Mouse (Mus musculus) neural tube, embryonic 13.5 days (tissue): ENCODE results near the gene Epo. TPM values are rescaled to one million over a fixed set of nuclear protein-coding genes. Genes with fewer than 3 reads are reported as not detected.

Experiments used
- ATAC-seq: fragments of 200-750 bp; cut with Nextera tagmentation; 2 replicates; pipeline ENCODE4 v1.8.0; 2017; ENCODE audit warnings: low read depth, mild to moderate bottlenecking, moderate TSS enrichment, moderate library complexity
- H3K27ac ChIP-seq: fragments of 300-500 bp; sonication (generic); replicated peaks from 2 replicates; pipeline ENCODE4 v1.5.1; 2015; ENCODE audit warnings: moderate library complexity, mild to moderate bottlenecking, inconsistent platforms
- H3K27me3 ChIP-seq: fragments of 300-500 bp; sonication (generic); 2 replicates; pipeline ENCODE4 v1.6.1; 2015; ENCODE audit warnings: mild to moderate bottlenecking, inconsistent platforms
- H3K36me3 ChIP-seq: fragments of 300-500 bp; sonication (generic); 2 replicates; pipeline ENCODE4 v1.6.1; 2015; ENCODE audit warnings: mild to moderate bottlenecking, inconsistent platforms
- H3K4me1 ChIP-seq: fragments of 300-500 bp; sonication (generic); replicated peaks from 2 replicates; pipeline ENCODE4 v1.6.1; 2015; ENCODE audit warnings: inconsistent platforms
- H3K4me2 ChIP-seq: fragments of 300-500 bp; sonication (generic); 2 replicates; pipeline ENCODE4 v1.6.1; 2015; ENCODE audit warnings: inconsistent platforms, mild to moderate bottlenecking, moderate library complexity
- H3K4me3 ChIP-seq: fragments of 300-500 bp; sonication (generic); 2 replicates; pipeline ENCODE4 v1.5.1; 2015; ENCODE audit warnings: mild to moderate bottlenecking, inconsistent platforms
- H3K9ac ChIP-seq: fragments of 300-500 bp; sonication (generic); 2 replicates; pipeline ENCODE4 v1.6.1; 2015; ENCODE audit warnings: moderate library complexity, mild to moderate bottlenecking, inconsistent platforms
- H3K9me3 ChIP-seq: fragments of 300-500 bp; sonication (generic); 2 replicates; pipeline ENCODE4 v1.6.1; 2016; ENCODE audit warnings: inconsistent platforms
- WGBS: fragments of 180-500 bp; shearing (Covaris S2); methylation state at CpG from one replicate; pipeline ENCODE4 v1.1.7; 2015; 5-methylcytosine and 5-hydroxymethylcytosine counted together
- polyA plus RNA-seq: library from polyadenylated mRNA; unstranded; fragments of >200 nt; fragmentation: Nextera tagmentation; extraction: Ambion mirVana; gene quantifications from 2 replicates; pipeline ENCODE4 v1.2.1, GENCODE M21; 2015

Epo gene
- polyA plus RNA-seq, 1 experiment from 2014 or later: not detected

DNA sequence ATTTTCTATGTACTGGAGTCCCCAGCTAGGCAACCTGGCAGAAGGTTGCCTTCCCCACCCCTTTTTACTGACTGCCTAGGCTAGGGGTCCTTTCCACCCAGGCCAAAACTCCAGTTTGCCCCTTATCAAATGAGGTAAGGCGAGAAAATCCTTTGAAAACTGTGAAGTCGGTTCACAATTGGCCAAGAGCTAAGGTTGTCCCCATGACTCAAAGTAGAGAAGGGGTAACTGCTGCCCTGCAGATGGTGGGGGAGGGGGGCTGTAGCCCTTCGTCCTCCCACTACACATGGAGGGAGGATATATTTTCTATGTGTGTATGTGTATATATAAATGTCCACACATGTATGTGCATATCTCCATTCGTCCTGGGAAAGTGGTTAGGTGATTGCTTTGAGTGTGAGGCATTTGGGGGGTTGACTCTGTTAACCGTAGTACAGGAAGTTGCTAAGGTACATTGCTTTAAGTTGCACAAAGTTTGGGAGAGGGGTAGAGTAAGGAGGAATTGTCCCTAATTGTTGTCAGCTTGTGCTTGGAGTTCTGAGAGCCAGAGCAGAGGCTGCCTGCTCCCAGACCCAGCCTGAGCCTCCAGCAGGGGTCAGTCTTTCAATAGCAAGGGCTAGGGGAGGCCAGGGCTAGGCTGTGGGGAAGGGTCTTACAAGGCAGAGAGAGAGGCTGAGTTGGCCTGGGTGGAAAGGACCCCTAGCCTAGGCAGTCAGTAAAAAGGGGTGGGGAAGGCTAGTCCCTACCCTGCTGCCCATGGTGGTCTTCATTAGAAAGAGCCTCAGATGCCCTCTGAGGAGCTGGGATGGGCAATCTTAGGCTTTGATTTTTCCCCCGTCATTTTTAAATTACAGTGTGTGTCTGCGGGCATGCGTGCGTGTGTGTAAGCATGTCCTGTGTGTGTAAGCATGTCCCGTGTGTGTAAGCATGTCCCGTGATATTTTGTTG, 19.9 kb downstream of the Epo start:
- 77% methylated on average over 11 of the region's 11 CpGs for WGBS
- H3K4me3 ChIP-seq: peak overlapping the region; percentile 98
- peak overlapping the region; percentile 100 for H3K9ac ChIP-seq
- peaks cover 60% of the 10 kb centered on the region for H3K4me1 ChIP-seq
- peak; percentile 33; the same call in 1 of the 2 replicates for ATAC-seq
- peak overlapping the region; percentile 83 for H3K4me2 ChIP-seq
- H3K9me3 ChIP-seq: no peaks in the 10 kb centered on the region
- peak overlapping the region; percentile 5; the same call in 1 of the 2 replicates for H3K27ac ChIP-seq
- H3K36me3 ChIP-seq: peaks cover 13% of the 10 kb centered on the region
- no peaks in the 10 kb centered on the region for H3K27me3 ChIP-seq

DNA sequence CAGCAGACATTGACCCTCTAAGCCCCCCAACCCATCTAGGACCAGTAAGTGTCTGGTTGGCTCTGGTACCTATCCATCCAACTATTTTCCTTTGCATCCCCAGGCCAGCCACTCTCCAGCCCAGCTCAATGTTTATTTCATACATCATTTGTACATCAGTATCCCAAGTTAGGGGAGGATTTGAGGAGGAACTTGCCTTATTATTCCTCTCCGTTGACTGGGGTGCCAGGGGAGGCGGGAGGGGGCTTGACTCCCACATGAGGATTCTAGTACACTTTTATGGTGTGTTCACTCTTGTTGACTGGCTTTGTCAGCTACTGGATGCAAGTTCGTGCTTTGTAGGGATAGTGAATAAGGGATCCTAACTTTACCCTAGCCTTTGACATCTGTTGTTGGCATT, 21.3 kb downstream of the Epo start:
- Histone ChIP-seq H3K27me3 (no peaks in the 10 kb centered on the region), H3K27ac (peak overlapping the region; percentile 92), H3K4me1 (peaks cover 54% of the 10 kb centered on the region), H3K36me3 (0 out of 2 replicates have a peak, but pooled peaks cover 7% of the 10 kb centered on the region), H3K4me3 (peak overlapping the region; percentile 98), H3K9ac (peak overlapping the region; percentile 100), H3K9me3 (no peaks in the 10 kb centered on the region), H3K4me2 (peak overlapping the region; percentile 83)
- no peak for ATAC-seq
- WGBS: 57% methylated on average over 3 of the region's 3 CpGs

DNA sequence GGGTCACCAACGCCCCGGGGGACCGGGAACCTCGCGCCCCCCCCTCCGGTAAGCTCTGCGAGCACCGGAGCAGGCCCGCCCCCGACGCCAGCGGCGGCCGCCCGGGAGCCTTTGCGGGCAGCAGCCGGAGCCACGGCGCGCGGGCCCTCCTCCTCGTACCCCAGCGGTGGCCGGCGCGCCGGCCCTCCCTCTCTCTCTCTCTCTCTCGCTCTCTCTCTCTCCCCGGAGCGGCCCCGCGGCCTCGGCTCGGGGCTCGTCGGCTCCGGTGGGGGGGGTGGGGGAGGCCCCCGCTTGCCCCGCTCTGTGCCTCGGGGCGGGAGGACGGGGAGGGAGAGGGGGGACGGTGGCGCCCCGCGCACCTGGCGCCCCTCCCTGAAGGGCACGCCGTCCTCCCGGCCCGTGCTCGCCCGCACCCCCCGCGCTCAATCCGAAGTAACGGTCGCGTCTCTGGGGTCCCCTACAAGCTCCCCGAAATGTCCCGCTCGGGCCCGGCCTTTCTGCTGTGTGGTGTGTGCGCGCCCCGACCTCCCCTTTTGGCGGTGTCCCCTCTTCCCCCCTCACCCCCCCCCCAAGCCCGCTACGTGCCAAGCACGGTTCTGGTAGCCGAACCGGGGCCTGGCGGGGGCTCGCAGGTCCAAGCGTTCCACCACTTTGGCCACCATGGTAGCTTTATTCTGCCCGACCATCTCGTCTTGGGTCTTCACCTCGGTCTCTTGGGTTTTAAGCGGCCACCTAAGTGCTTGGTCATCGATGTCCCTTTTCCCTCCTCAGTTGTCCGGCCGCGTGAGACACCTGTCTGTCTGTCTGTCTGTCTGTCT, 22.3 kb downstream of the Epo start:
- 2% methylated on average over 28 of the region's 83 CpGs for WGBS
- H3K4me3 ChIP-seq: peak overlapping the region; percentile 98
- 0 out of 2 replicates have a peak, but pooled peaks cover 7% of the 10 kb centered on the region for H3K36me3 ChIP-seq
- H3K27ac ChIP-seq: peak overlapping the region; percentile 92
- peak overlapping the region; percentile 100 for H3K9ac ChIP-seq
- H3K9me3 ChIP-seq: no peaks in the 10 kb centered on the region
- no peaks in the 10 kb centered on the region for H3K27me3 ChIP-seq
- peak overlapping the region; percentile 83 for H3K4me2 ChIP-seq
- ATAC-seq: peak; percentile 29; the same call in 1 of the 2 replicates
- H3K4me1 ChIP-seq: peaks cover 48% of the 10 kb centered on the region

DNA sequence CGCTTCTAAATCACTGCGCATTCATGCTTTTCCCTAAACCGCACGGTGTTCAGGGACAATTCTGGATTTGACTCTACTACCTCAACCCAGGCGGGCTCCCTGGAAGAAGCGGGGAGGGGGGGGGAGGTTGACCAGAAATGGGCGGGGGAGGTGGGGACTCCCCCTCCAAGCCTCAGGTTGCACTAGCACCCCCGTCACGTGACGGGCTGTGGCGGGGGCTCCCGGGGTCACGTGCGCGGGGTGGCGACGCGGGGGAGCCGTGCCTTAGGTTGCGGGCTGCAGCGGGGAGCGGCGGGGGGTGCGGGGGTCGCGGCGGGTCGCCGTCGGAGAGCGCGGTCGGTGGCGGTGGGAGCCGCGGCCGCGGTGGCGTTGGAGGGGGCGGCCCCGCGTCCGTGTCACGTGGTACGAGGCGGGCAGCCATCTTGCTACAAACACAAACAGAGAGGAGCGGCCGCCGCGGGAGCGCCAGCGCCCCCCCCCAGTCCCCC, 23.0 kb downstream of the Epo start:
- Histone ChIP-seq H3K27ac (peak overlapping the region; percentile 92), H3K4me2 (peak overlapping the region; percentile 83), H3K4me3 (peak overlapping the region; percentile 98), H3K36me3 (0 out of 2 replicates have a peak, but pooled peaks cover 7% of the 10 kb centered on the region), H3K9me3 (no peaks in the 10 kb centered on the region), H3K27me3 (no peaks in the 10 kb centered on the region), H3K4me1 (peaks cover 41% of the 10 kb centered on the region), H3K9ac (peak overlapping the region; percentile 100)
- ATAC-seq: peak; percentile 68
- WGBS: 2% methylated on average over 42 of the region's 52 CpGs

DNA sequence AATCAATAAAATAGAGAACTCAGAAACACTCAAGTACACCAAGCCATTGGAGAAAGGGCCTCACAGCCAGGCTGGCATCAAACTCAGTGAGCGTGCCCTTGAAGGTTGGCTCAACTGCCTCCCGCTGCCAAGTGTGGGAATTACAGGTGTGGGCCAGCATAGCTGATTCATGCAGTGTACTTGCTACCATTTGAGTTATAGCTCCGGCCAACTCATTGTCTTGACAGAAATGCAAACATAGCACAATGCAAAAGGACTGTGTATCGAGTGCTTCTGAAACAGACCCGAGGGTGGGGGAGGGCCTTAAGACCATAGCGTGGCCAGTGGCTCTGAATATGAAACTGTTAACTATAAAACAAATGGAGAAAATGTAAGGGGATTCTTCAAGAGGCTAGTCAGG, 29.0 kb downstream of the Epo start:
- no peak for ATAC-seq
- 81% methylated on average over 6 of the region's 6 CpGs for WGBS
- Histone ChIP-seq H3K4me1 (peaks cover 25% of the 10 kb centered on the region), H3K27ac (no peak overlapping the region), H3K9ac (no peak overlapping the region), H3K4me3 (no peak overlapping the region), H3K36me3 (peaks cover 12% of the 10 kb centered on the region), H3K4me2 (no peak overlapping the region), H3K27me3 (no peaks in the 10 kb centered on the region), H3K9me3 (no peaks in the 10 kb centered on the region)

DNA sequence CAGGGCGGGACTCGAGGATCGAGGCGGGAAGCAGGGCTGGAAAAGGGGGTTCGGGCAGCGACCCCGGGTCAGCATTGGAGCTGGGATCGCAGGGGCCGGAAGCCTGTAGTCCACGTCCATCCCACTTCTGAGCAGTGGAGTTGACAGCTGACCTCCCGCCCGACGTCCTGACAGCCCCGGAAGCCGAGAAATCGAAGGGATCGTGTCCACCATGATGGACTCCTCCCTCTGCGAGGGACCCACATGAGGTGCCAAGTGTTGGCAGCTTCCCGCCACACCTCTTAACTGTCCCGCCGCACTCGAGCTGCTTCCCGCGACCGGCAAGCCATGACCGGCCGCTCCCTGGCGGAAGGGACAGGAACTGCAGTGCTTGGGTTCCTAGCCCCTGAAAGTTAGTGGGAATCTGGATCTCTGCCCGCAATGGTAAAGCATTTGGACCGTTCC, 30.4 kb downstream of the Epo start:
- ATAC-seq: peak; percentile 81
- no peaks in the 10 kb centered on the region for H3K27me3 ChIP-seq
- under 1% methylated on average over 29 of the region's 30 CpGs for WGBS
- peaks cover 25% of the 10 kb centered on the region for H3K4me1 ChIP-seq
- H3K4me2 ChIP-seq: peak overlapping the region; percentile 68
- H3K27ac ChIP-seq: peak overlapping the region; percentile 95
- H3K4me3 ChIP-seq: peak overlapping the region; percentile 52
- H3K9me3 ChIP-seq: no peaks in the 10 kb centered on the region
- H3K36me3 ChIP-seq: peaks cover 12% of the 10 kb centered on the region
- peak overlapping the region; percentile 69 for H3K9ac ChIP-seq

DNA sequence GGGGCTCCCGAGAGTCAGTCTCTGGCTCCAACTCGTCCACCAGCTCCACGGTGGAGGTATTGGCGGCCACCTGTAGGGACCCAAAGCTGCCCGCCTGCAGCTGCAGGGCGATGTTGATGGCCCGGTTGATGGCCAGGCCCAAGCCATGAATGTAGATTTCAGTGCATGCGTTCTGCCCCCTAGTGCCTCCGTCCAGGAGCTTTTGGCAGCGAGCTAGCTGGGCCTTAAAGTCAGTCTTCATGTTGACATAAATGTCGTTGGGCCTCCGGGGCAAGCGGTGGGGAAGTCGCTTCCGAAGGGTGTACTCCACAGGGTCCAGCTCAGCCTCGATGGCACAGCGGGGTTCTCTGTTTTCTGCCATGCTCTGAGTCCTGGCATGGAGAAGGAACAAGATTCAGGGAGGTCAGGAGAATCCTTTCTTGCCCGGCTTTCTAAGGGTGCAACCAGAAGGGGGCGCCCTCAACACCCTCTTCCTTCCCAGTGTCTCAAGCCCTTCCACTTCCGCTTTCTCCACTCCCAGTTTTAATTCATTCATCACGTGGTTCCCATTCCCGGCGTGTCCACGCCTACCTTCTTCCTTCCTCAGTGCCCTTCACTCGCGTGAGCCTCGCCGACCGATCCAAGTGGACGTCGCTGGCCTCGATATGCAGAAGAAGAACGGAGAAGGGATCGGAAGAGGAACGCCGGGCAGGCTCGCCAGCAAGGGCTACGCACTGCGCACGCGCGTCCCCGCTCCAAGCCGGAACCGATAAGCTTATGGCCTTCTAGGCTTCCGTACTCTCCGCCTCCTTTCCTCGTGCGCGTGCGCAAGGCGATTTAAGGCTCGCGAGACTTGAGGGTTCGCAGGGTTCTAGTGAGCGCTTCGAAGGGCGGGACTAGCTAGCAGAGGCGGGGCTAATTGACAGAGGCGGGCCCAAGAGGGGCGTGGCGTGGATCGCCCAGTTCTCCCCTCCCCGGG, 31.1 kb downstream of the Epo start, which contains the start of gene Pop7:
Gene Pop7, minus strand, starts transcription at position 810 of the 958 bp plus-strand sequence.
- H3K4me1 ChIP-seq: peaks cover 25% of the 10 kb centered on the region
- H3K36me3 ChIP-seq: peaks cover 12% of the 10 kb centered on the region
- no peaks in the 10 kb centered on the region for H3K27me3 ChIP-seq
- no peaks in the 10 kb centered on the region for H3K9me3 ChIP-seq
- H3K4me3 ChIP-seq: peak within 1 kb of the TSS; percentile 52
- peak within 1 kb of the TSS; percentile 95 for H3K27ac ChIP-seq
- H3K4me2 ChIP-seq: peak within 1 kb of the TSS; percentile 68
- peak; percentile 96 for ATAC-seq
- H3K9ac ChIP-seq: peak within 1 kb of the TSS; percentile 76
- 2% methylated on average over 64 of the region's 64 CpGs for WGBS

DNA sequence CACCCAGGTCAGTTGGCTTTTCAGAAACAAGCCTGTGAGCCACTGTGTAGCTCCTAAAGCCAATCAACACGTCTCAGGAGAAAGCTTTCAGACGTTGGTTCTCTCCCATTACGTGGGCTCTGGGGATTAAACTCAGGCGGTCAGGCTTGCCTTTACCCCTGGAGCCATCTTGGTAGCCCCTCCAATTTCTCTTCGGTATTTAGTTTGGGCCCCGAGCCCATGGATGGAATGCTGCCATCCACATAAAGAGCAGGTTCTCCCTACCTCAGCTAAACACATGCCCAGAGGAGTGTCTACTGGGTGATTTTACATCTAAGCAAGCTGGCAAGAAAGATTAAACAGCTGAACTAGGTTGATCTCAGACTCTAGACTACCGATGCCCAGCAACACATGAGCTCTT, 32.9 kb downstream of the Epo start:
- H3K27ac ChIP-seq: no peak overlapping the region
- H3K27me3 ChIP-seq: no peaks in the 10 kb centered on the region
- H3K4me1 ChIP-seq: peaks cover 25% of the 10 kb centered on the region
- ATAC-seq: no peak
- H3K4me2 ChIP-seq: no peak overlapping the region
- H3K9ac ChIP-seq: no peak overlapping the region
- no peak overlapping the region for H3K4me3 ChIP-seq
- peaks cover 12% of the 10 kb centered on the region for H3K36me3 ChIP-seq
- 90% methylated on average over 7 of the region's 7 CpGs for WGBS
- no peaks in the 10 kb centered on the region for H3K9me3 ChIP-seq

DNA sequence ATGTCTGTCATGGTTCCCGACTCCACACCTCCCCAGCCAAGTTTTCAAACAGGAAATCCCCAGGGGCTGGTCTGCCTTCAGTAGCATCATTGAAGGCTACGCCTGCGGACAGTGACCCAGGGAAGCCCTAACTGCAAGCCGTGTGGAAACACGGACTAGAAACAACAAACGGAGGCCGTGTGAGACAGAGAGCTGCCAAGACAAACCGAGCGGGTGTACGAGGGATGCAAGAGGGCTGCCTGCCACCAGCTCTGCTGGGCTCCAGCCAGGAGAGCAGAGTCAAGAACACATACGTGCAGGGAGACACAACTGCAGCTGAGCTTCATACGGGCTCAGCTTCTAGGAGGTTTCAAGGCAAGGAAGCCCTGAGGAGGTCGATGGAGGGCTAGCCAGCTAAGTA, 39.2 kb downstream of the Epo start:
- H3K36me3 ChIP-seq: no peaks in the 10 kb centered on the region
- H3K4me3 ChIP-seq: no peak overlapping the region
- no peaks in the 10 kb centered on the region for H3K27me3 ChIP-seq
- 78% methylated on average over 13 of the region's 13 CpGs for WGBS
- H3K9me3 ChIP-seq: no peaks in the 10 kb centered on the region
- H3K9ac ChIP-seq: no peak overlapping the region
- H3K27ac ChIP-seq: no peak overlapping the region
- ATAC-seq: no peak
- H3K4me2 ChIP-seq: no peak overlapping the region
- peaks cover 6% of the 10 kb centered on the region; the same call in 1 of the 2 replicates for H3K4me1 ChIP-seq

DNA sequence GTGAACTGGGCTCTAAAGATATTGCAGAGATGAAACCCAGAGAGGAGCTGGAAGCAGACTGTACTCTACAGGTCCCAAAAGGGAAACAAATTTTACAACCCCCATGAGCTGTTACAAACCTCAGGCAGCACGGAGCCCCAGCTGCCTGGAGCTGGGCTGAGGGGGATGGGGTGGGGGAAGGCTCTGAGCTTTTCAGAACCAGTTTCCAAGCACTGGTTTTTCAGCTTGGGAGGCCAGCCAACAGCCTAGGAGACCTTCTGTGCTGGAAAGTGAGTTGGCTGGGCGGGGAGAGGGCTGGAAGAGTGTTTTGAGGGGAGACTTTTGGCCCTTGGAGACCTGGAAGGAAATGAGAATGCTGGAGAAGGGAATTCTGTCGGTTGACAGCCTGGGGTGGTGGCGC, 41.5 kb downstream of the Epo start:
- ATAC-seq: no peak
- H3K9ac ChIP-seq: no peak overlapping the region
- no peaks in the 10 kb centered on the region for H3K9me3 ChIP-seq
- no peaks in the 10 kb centered on the region for H3K36me3 ChIP-seq
- no peak overlapping the region for H3K27ac ChIP-seq
- no peak overlapping the region for H3K4me3 ChIP-seq
- peaks cover 4% of the 10 kb centered on the region for H3K27me3 ChIP-seq
- 60% methylated on average over 4 of the region's 4 CpGs for WGBS
- no peak overlapping the region for H3K4me2 ChIP-seq
- H3K4me1 ChIP-seq: peaks cover 6% of the 10 kb centered on the region; the same call in 1 of the 2 replicates

DNA sequence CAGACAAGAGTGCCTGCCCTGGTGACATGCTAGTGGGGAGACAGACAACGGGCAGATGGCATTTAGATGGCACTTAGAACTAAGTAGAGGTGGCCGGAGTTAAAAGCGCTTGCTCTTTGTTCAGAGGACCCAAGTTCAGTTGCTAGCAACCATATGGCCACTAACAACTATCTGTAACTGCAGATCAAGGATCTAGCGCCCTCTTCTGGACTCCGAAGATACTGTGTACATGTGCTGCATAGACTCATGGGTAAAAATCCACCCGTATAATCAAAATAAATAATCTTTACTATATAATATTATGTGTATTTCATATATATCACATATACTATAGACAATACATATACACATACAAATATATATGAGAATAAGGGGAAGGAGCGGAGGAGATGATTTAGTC, 45.4 kb downstream of the Epo start:
- no peak for ATAC-seq
- Histone ChIP-seq H3K4me3 (no peak overlapping the region), H3K9me3 (no peaks in the 10 kb centered on the region), H3K4me2 (no peak overlapping the region), H3K9ac (no peak overlapping the region), H3K4me1 (peaks cover 18% of the 10 kb centered on the region), H3K27ac (no peak overlapping the region), H3K36me3 (no peaks in the 10 kb centered on the region), H3K27me3 (peaks cover 23% of the 10 kb centered on the region)
- WGBS: 91% methylated on average over 7 of the region's 7 CpGs
